Mouse (Mus musculus): ENCODE measurements around the gene Nab2. TPM values are rescaled to one million over a fixed set of nuclear protein-coding genes. Genes with fewer than 3 reads are reported as not detected.

Gene Nab2
- total and polyA plus RNA-seq, 2 experiments from 2014 or later = 1.1 to 4.1 TPM

- peak overlapping the region; percentile 93; the same call in 1 of the 2 replicates for H3K4me2 ChIP-seq (ENCODE audit: low read depth, low read length)
- H3K9ac ChIP-seq (replicated peaks; ENCODE audit: low read length) = peak overlapping the region; percentile 29; the same call in 1 of the 2 replicates
- no peak for ATAC-seq
- H3K27ac ChIP-seq = peak overlapping the region; percentile 36; the same call in 1 of the 2 replicates
- no peaks in the 10 kb centered on the region for H3K27me3 ChIP-seq (ENCODE audit: insufficient read depth, low read length)
- no peaks in the 10 kb centered on the region for H3K9me3 ChIP-seq (ENCODE audit: low read length)
- TF ChIP-seq CTCF (IDR thresholded peaks at IDR 0.05; ENCODE audit: low read depth) = no peak
- DNase-seq (ENCODE audit: low spot score) = no peak
- H3K4me3 ChIP-seq (ENCODE audit: low read length) = no peak overlapping the region
- peaks cover 52% of the 10 kb centered on the region for H3K4me1 ChIP-seq (ENCODE audit: insufficient read depth, low read length)
- WGBS = 43% methylated on average over 4 of the region's 4 CpGs
- H3K36me3 ChIP-seq (ENCODE audit: insufficient read depth, low read length) = peaks cover 1% of the 10 kb centered on the region; the same call in 1 of the 2 replicates
These were observed 51.1 kb downstream of the Nab2 start for GRCm38 (mm10) chr10:127617294-127617693.

GRCm38 (mm10) chr10:127616261-127616679, 52.1 kb downstream of the Nab2 start:
- 47% methylated on average over 7 of the region's 7 CpGs for WGBS
- peaks cover 11% of the 10 kb centered on the region for H3K36me3 ChIP-seq (ENCODE audit: insufficient read depth, low read length)
- H3K4me3 ChIP-seq (ENCODE audit: low read length) = no peak overlapping the region
- peak overlapping the region; percentile 82 for H3K27ac ChIP-seq
- DNase-seq (ENCODE audit: low spot score) (no peak), ATAC-seq (no peak)
- no peaks in the 10 kb centered on the region for H3K9me3 ChIP-seq (ENCODE audit: low read length)
- no peak for TF ChIP-seq CTCF (IDR thresholded peaks at IDR 0.05; ENCODE audit: low read depth)
- H3K27me3 ChIP-seq (ENCODE audit: insufficient read depth, low read length) = no peaks in the 10 kb centered on the region
- H3K4me1 ChIP-seq (ENCODE audit: insufficient read depth, low read length) = peaks cover 52% of the 10 kb centered on the region
- H3K9ac ChIP-seq (replicated peaks; ENCODE audit: low read length) = no peak overlapping the region
- no peak overlapping the region for H3K4me2 ChIP-seq (ENCODE audit: low read depth, low read length)

GRCm38 (mm10) chr10:127615591-127615990, 52.8 kb downstream of the Nab2 start:
- H3K4me2 ChIP-seq (ENCODE audit: low read depth, low read length) = no peak overlapping the region
- H3K27ac ChIP-seq = peak overlapping the region; percentile 82
- 59% methylated on average over 3 of the region's 3 CpGs for WGBS
- DNase-seq (ENCODE audit: low spot score) = peak; percentile 49
- peaks cover 15% of the 10 kb centered on the region for H3K36me3 ChIP-seq (ENCODE audit: insufficient read depth, low read length)
- H3K27me3 ChIP-seq (ENCODE audit: insufficient read depth, low read length) = no peaks in the 10 kb centered on the region
- peaks cover 52% of the 10 kb centered on the region for H3K4me1 ChIP-seq (ENCODE audit: insufficient read depth, low read length)
- no peak overlapping the region for H3K9ac ChIP-seq (replicated peaks; ENCODE audit: low read length)
- no peaks in the 10 kb centered on the region for H3K9me3 ChIP-seq (ENCODE audit: low read length)
- H3K4me3 ChIP-seq (ENCODE audit: low read length) = no peak overlapping the region
- ATAC-seq = peak; percentile 54
- no peak for TF ChIP-seq CTCF (IDR thresholded peaks at IDR 0.05; ENCODE audit: low read depth)

GRCm38 (mm10) chr10:127615034-127615374, 53.4 kb downstream of the Nab2 start:
- no peak for ATAC-seq
- Histone ChIP-seq H3K9me3 (ENCODE audit: low read length) (no peaks in the 10 kb centered on the region), H3K4me1 (ENCODE audit: insufficient read depth, low read length) (peaks cover 52% of the 10 kb centered on the region), H3K4me3 (ENCODE audit: low read length) (no peak overlapping the region), H3K4me2 (ENCODE audit: low read depth, low read length) (no peak overlapping the region; the same call in 1 of the 2 replicates), H3K27ac (peak overlapping the region; percentile 82), H3K36me3 (ENCODE audit: insufficient read depth, low read length) (peaks cover 20% of the 10 kb centered on the region), H3K9ac (replicated peaks; ENCODE audit: low read length) (no peak overlapping the region), H3K27me3 (ENCODE audit: insufficient read depth, low read length) (no peaks in the 10 kb centered on the region)
- DNase-seq (ENCODE audit: low spot score) = no peak
- 34% methylated on average over 2 of the region's 2 CpGs for WGBS
- no peak for TF ChIP-seq CTCF (IDR thresholded peaks at IDR 0.05; ENCODE audit: low read depth)

- peak; percentile 68 for DNase-seq (ENCODE audit: low spot score)
- Histone ChIP-seq H3K9ac (replicated peaks; ENCODE audit: low read length) (no peak overlapping the region), H3K4me3 (ENCODE audit: low read length) (no peak overlapping the region), H3K9me3 (ENCODE audit: low read length) (no peaks in the 10 kb centered on the region), H3K36me3 (ENCODE audit: insufficient read depth, low read length) (peaks cover 26% of the 10 kb centered on the region), H3K27me3 (ENCODE audit: insufficient read depth, low read length) (no peaks in the 10 kb centered on the region), H3K4me1 (ENCODE audit: insufficient read depth, low read length) (peaks cover 51% of the 10 kb centered on the region), H3K27ac (peak overlapping the region; percentile 82), H3K4me2 (ENCODE audit: low read depth, low read length) (peak overlapping the region; percentile 33)
- peak; percentile 80 for ATAC-seq
- TF ChIP-seq CTCF (IDR thresholded peaks at IDR 0.05; ENCODE audit: low read depth) = no peak
- WGBS = 24% methylated on average over 12 of the region's 12 CpGs
These were observed 53.9 kb downstream of the Nab2 start for GRCm38 (mm10) chr10:127614236-127615033.

- Histone ChIP-seq H3K4me1 (ENCODE audit: insufficient read depth, low read length) (peaks cover 31% of the 10 kb centered on the region), H3K4me3 (ENCODE audit: low read length) (no peak overlapping the region), H3K9me3 (ENCODE audit: low read length) (no peaks in the 10 kb centered on the region), H3K27ac (no peak overlapping the region), H3K36me3 (ENCODE audit: insufficient read depth, low read length) (peaks cover 39% of the 10 kb centered on the region), H3K9ac (replicated peaks; ENCODE audit: low read length) (no peak overlapping the region), H3K27me3 (ENCODE audit: insufficient read depth, low read length) (no peaks in the 10 kb centered on the region), H3K4me2 (ENCODE audit: low read depth, low read length) (no peak overlapping the region)
- 93% methylated on average over 14 of the region's 14 CpGs for WGBS
- ATAC-seq (no peak), DNase-seq (ENCODE audit: low spot score) (no peak)
- no peak for TF ChIP-seq CTCF (IDR thresholded peaks at IDR 0.05; ENCODE audit: low read depth)
These were observed 56.1 kb downstream of the Nab2 start for GRCm38 (mm10) chr10:127612079-127612775.

Other genes starting within 250 kb of the Nab2 start
- gene Stac3, start 166.9 kb downstream of the Nab2 start, total RNA-seq (2014; rRNA removed) = 0.68 and 3.7 TPM in 2 replicates
- 1.4 and 1.7 TPM in 2 replicates for gene Stac3, start 166.9 kb downstream of the Nab2 start, polyA plus RNA-seq (2015; fragmentation: Nextera tagmentation; extraction: Ambion mirVana)
- gene Ndufa4l2, start 153.6 kb downstream of the Nab2 start, total RNA-seq (2014; rRNA removed) = 11.0 and 21.9 TPM in 2 replicates
- gene Ndufa4l2, start 153.6 kb downstream of the Nab2 start, polyA plus RNA-seq (2015; fragmentation: Nextera tagmentation; extraction: Ambion mirVana) = 16.7 and 17.4 TPM in 2 replicates
- gene Shmt2, start 146.1 kb downstream of the Nab2 start, total RNA-seq (2014; rRNA removed) = 66.1 and 91.1 TPM in 2 replicates
- gene Shmt2, start 146.1 kb downstream of the Nab2 start, polyA plus RNA-seq (2015; fragmentation: Nextera tagmentation; extraction: Ambion mirVana) = 49.7 and 49.9 TPM in 2 replicates
- gene Nxph4, start 134.0 kb downstream of the Nab2 start, total RNA-seq (2014; rRNA removed) = 26.0 and 33.5 TPM in 2 replicates
- 134 and 146 TPM in 2 replicates for gene Nxph4, start 134.0 kb downstream of the Nab2 start, polyA plus RNA-seq (2015; fragmentation: Nextera tagmentation; extraction: Ambion mirVana)
- 245 TPM in 2 replicates for gene Lrp1, start 47.4 kb downstream of the Nab2 start, total RNA-seq (2014; rRNA removed)
- gene Lrp1, start 47.4 kb downstream of the Nab2 start, polyA plus RNA-seq (2015; fragmentation: Nextera tagmentation; extraction: Ambion mirVana) = 73.7 and 75.5 TPM in 2 replicates
- 5.3 and 9.5 TPM in 2 replicates for gene Stat6, start 25.6 kb downstream of the Nab2 start, total RNA-seq (2014; rRNA removed)
- gene Stat6, start 25.6 kb downstream of the Nab2 start, polyA plus RNA-seq (2015; fragmentation: Nextera tagmentation; extraction: Ambion mirVana) = 4.7 and 5.3 TPM in 2 replicates
- 2.8 and 4.1 TPM in 2 replicates for gene Nemp1, start 1.7 kb downstream of the Nab2 start, total RNA-seq (2014; rRNA removed)
- 2.2 and 3.0 TPM in 2 replicates for gene Nemp1, start 1.7 kb downstream of the Nab2 start, polyA plus RNA-seq (2015; fragmentation: Nextera tagmentation; extraction: Ambion mirVana)
- gene Myo1a, start 36.6 kb upstream of the Nab2 start, total RNA-seq (2014; rRNA removed) = 0.21 and 0.36 TPM in 2 replicates
- 0.50 and 0.53 TPM in 2 replicates for gene Myo1a, start 36.6 kb upstream of the Nab2 start, polyA plus RNA-seq (2015; fragmentation: Nextera tagmentation; extraction: Ambion mirVana)
- gene Tac2, start 55.9 kb upstream of the Nab2 start, total RNA-seq (2014; rRNA removed) = 2.3 and 5.4 TPM in 2 replicates
- 5.6 and 6.7 TPM in 2 replicates for gene Tac2, start 55.9 kb upstream of the Nab2 start, polyA plus RNA-seq (2015; fragmentation: Nextera tagmentation; extraction: Ambion mirVana)
- gene Zbtb39, start 71.0 kb upstream of the Nab2 start, total RNA-seq (2014; rRNA removed) = 9.9 and 11.5 TPM in 2 replicates
- gene Zbtb39, start 71.0 kb upstream of the Nab2 start, polyA plus RNA-seq (2015; fragmentation: Nextera tagmentation; extraction: Ambion mirVana) = 2.4 and 2.5 TPM in 2 replicates
- 1.9 and 2.9 TPM in 2 replicates for gene Gpr182, start 83.2 kb upstream of the Nab2 start, total RNA-seq (2014; rRNA removed)
- gene Gpr182, start 83.2 kb upstream of the Nab2 start, polyA plus RNA-seq (2015; fragmentation: Nextera tagmentation; extraction: Ambion mirVana) = 2.3 TPM in 2 replicates
- gene Rdh1, start 91.2 kb upstream of the Nab2 start, total RNA-seq (2014; rRNA removed) = 0.14 TPM in 1 of 2 replicates, not detected in the other
- not detected in 2 replicates for gene Rdh1, start 91.2 kb upstream of the Nab2 start, polyA plus RNA-seq (2015; fragmentation: Nextera tagmentation; extraction: Ambion mirVana)
- not detected in 2 replicates for gene Rdh16f1, start 91.2 kb upstream of the Nab2 start, total RNA-seq (2014; rRNA removed)
- 0.50 and 0.54 TPM in 2 replicates for gene Rdh16f1, start 91.2 kb upstream of the Nab2 start, polyA plus RNA-seq (2015; fragmentation: Nextera tagmentation; extraction: Ambion mirVana)
- gene Rdh9, start 107.8 kb upstream of the Nab2 start, total RNA-seq (2014; rRNA removed) = 0.37 and 0.50 TPM in 2 replicates
- 0.09 and 0.16 TPM in 2 replicates for gene Rdh9, start 107.8 kb upstream of the Nab2 start, polyA plus RNA-seq (2015; fragmentation: Nextera tagmentation; extraction: Ambion mirVana)
- 0.37 TPM in 1 of 2 replicates, not detected in the other for gene Rdh16, start 132.6 kb upstream of the Nab2 start, total RNA-seq (2014; rRNA removed)
- gene Rdh16, start 132.6 kb upstream of the Nab2 start, polyA plus RNA-seq (2015; fragmentation: Nextera tagmentation; extraction: Ambion mirVana) = 0.06 TPM in 1 of 2 replicates, not detected in the other
- gene Rdh19, start 181.4 kb upstream of the Nab2 start, total RNA-seq (2014; rRNA removed) = not detected in 2 replicates
- gene Rdh19, start 181.4 kb upstream of the Nab2 start, polyA plus RNA-seq (2015; fragmentation: Nextera tagmentation; extraction: Ambion mirVana) = not detected in 2 replicates
- not detected in 2 replicates for gene Rdh16f2, start 197.9 kb upstream of the Nab2 start, total RNA-seq (2014; rRNA removed)
- gene Rdh16f2, start 197.9 kb upstream of the Nab2 start, polyA plus RNA-seq (2015; fragmentation: Nextera tagmentation; extraction: Ambion mirVana) = not detected in 2 replicates
- not detected in 2 replicates for gene Rdh7, start 220.2 kb upstream of the Nab2 start, total RNA-seq (2014; rRNA removed)
- not detected in 2 replicates for gene Rdh7, start 220.2 kb upstream of the Nab2 start, polyA plus RNA-seq (2015; fragmentation: Nextera tagmentation; extraction: Ambion mirVana)
- not detected in 2 replicates for gene Sdr9c7, start 229.9 kb upstream of the Nab2 start, total RNA-seq (2014; rRNA removed)
- not detected in 2 replicates for gene Sdr9c7, start 229.9 kb upstream of the Nab2 start, polyA plus RNA-seq (2015; fragmentation: Nextera tagmentation; extraction: Ambion mirVana)